Mouse (Mus musculus) forebrain, postnatal 0 days (tissue): ENCODE measurements around the gene Hand1. TPM values are rescaled to one million over a fixed set of nuclear protein-coding genes. Genes with fewer than 3 reads are reported as not detected.

ENCODE experiments used
- ATAC-seq: fragments of 200-750 bp; cut with Nextera tagmentation; 2 replicates; pipeline ENCODE4 v1.8.0; 2017; ENCODE audit warnings: mild to moderate bottlenecking, moderate library complexity
- DNase-seq: peaks from one replicate; pipeline ENCODE4 v3.0.0-alpha.2; 2015
- H3K27ac ChIP-seq: fragments of 300-500 bp; sonication (generic); 2 replicates; pipeline ENCODE4 v1.5.1; 2014; ENCODE audit warnings: low read depth, mild to moderate bottlenecking, antibody characterized with exemption, low read length, moderate library complexity, mixed read lengths
- H3K27me3 ChIP-seq: fragments of 300-500 bp; sonication (generic); 2 replicates; pipeline ENCODE4 v1.6.1; 2014; ENCODE audit warnings: mild to moderate bottlenecking, low read length, mixed read lengths; ENCODE audit not compliant: insufficient read depth
- H3K36me3 ChIP-seq: fragments of 300-500 bp; sonication (generic); 2 replicates; pipeline ENCODE4 v1.6.1; 2014; ENCODE audit warnings: mild to moderate bottlenecking, moderate library complexity; ENCODE audit not compliant: insufficient read depth
- H3K4me1 ChIP-seq: fragments of 300-500 bp; sonication (generic); 2 replicates; pipeline ENCODE4 v1.6.1; 2014; ENCODE audit warnings: antibody characterized with exemption; ENCODE audit not compliant: insufficient read depth
- H3K4me2 ChIP-seq: fragments of 300-500 bp; sonication (generic); 2 replicates; pipeline ENCODE4 v1.6.1; 2014; ENCODE audit warnings: low read depth, mild to moderate bottlenecking, moderate library complexity
- H3K4me3 ChIP-seq: fragments of 300-500 bp; sonication (generic); 2 replicates; pipeline ENCODE4 v1.5.1; 2014; ENCODE audit warnings: low read depth, low read length, mixed read lengths
- H3K9ac ChIP-seq: fragments of 300-500 bp; sonication (generic); 2 replicates; pipeline ENCODE4 v1.6.1; 2014; ENCODE audit warnings: mild to moderate bottlenecking
- H3K9me3 ChIP-seq: fragments of 300-500 bp; sonication (generic); 2 replicates; pipeline ENCODE4 v1.6.1; 2016; ENCODE audit warnings: low read length
- CTCF ChIP-seq: sonication (generic); IDR thresholded peaks from 2 replicates; pipeline ENCODE4 v1.5.1; 2016; ENCODE audit warnings: antibody characterized with exemption, control low read depth, low read depth
- WGBS: fragments of 180-500 bp; shearing (Covaris S2); extraction: QIAGEN DNeasy Blood & Tissue Kit; methylation state at CpG from one replicate; pipeline ENCODE4 v1.1.7; 2014; 5-methylcytosine and 5-hydroxymethylcytosine counted together
- polyA plus RNA-seq: library from polyadenylated mRNA; unstranded; fragments of >200 nt; fragmentation: Nextera tagmentation; extraction: Ambion mirVana; gene quantifications from 2 replicates; pipeline ENCODE4 v1.2.1, GENCODE M21; 2015
- total RNA-seq: library from RNA; depleted of rRNA; stranded (reverse); fragments of >200 nt; gene quantifications from 2 replicates; pipeline ENCODE4 v1.2.3, GENCODE M21; 2014

Gene Hand1
- total and polyA plus RNA-seq, 2 experiments from 2014 or later = not detected

DNA sequence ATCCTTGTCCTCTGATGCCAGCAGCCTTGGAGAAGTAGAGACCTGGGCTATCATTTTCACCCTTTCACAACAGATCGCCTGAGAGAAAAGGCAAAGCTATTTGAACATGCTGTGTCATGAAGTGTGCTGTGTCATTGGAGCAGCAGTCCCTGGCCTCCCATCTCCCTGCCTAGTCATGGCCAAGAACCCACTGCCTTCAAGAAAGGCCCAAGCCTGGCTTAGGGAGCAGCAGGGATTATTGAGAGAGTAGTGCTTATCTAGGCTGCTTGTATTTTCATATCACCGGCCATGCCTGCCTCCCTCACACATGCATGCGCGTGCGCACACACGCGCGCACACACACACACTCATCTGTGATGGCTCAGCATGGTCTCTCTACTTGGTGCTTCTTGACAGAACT lies 20.4 kb downstream of the Hand1 start:
- Histone ChIP-seq H3K36me3 (peaks cover 38% of the 10 kb centered on the region), H3K27me3 (no peaks in the 10 kb centered on the region), H3K4me1 (no peaks in the 10 kb centered on the region), H3K9me3 (no peaks in the 10 kb centered on the region), H3K9ac (no peak overlapping the region), H3K4me3 (no peak overlapping the region), H3K27ac (no peak overlapping the region), H3K4me2 (no peak overlapping the region)
- WGBS = 96% methylated on average over 8 of the region's 8 CpGs
- ATAC-seq (no peak), DNase-seq (no peak)
- TF ChIP-seq CTCF = no peak

DNA sequence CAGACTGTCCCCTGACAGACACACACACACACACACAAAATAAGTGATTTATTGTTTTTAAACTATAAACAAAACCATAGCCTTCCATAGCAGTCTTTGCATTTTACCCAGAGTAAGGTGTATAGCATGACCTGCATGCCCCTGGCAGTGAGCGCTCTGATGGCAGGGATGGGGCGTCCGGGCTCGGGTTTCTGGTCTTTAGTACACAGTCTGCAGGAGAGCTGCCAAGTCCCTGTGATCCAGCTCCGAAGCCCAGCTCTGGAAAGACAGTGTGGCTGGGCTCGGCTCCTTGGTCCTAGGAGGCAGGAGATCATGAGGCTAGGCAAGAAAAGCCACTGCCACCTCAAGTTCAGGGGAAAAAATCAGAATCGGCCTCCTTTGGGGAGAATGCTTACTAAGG lies 21.6 kb downstream of the Hand1 start:
- ATAC-seq = no peak
- WGBS = 87% methylated on average over 7 of the region's 7 CpGs

DNA sequence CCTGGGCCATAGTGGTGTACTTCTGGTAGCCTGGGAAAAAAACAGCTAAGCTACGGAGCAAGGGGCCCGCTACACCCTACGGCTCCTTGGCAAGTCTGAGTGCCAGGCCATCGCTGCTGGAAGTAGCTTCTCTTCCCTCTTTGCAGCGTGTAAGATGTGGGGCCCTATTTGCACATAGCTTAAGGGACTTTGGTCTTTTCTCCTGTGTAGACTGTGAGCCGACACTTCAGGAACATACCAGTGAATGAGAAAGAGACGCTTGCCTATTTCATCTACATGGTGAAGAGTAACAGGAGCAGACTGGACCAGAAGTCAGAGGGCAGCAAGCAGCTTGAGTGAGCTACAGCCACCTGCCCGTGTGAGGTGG lies 22.9 kb downstream of the Hand1 start:
- 89% methylated on average over 8 of the region's 8 CpGs for WGBS
- DNase-seq = no peak
- Histone ChIP-seq H3K36me3 (peaks cover 38% of the 10 kb centered on the region), H3K4me3 (no peak overlapping the region), H3K4me2 (no peak overlapping the region), H3K9me3 (no peaks in the 10 kb centered on the region), H3K9ac (no peak overlapping the region), H3K27me3 (no peaks in the 10 kb centered on the region), H3K4me1 (no peaks in the 10 kb centered on the region), H3K27ac (no peak overlapping the region)
- TF ChIP-seq CTCF = no peak
- ATAC-seq = no peak

More for the DNA sequence above, 21.6 kb downstream of the Hand1 start:
- Histone ChIP-seq H3K4me3 (no peak overlapping the region), H3K9ac (no peak overlapping the region), H3K4me2 (no peak overlapping the region), H3K4me1 (no peaks in the 10 kb centered on the region), H3K36me3 (peaks cover 38% of the 10 kb centered on the region), H3K27ac (no peak overlapping the region), H3K27me3 (no peaks in the 10 kb centered on the region), H3K9me3 (no peaks in the 10 kb centered on the region)
- no peak for DNase-seq
- TF ChIP-seq CTCF = no peak

DNA sequence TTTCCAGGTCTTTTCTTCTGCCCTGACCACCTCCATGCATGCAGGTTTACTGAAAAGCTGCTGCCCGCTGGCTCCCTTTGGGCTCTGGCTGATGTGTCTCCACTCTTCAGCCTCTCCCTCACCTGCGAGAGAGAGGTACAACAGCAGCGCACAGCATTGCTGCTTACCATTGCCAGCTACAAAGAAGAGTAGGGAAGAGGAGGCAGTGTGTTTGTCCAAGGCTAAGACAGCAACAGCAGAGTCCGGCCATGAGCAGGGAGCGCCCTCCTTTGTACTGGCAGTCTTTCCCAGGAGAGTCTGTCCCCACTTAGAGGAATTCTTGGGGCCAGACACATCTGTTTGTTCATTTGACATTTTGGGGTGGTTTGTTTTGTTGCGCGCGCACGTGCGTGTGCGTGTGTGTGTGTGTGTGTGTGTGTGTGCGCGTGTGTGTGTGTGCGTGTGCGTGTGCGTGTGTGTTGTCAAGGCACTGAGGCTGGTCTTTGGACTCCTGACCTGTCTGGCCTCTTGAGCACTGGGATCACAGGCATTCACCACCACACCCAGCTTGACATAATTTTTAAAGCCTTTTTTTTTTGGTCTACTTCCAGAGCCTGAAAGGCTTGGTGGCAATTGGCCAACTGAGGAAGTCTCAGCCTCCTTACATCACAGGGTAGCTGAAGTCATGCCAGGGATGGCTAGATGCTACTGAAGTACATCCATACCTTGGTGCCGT lies 23.4 kb downstream of the Hand1 start:
- 93% methylated on average over 17 of the region's 17 CpGs for WGBS
- Histone ChIP-seq H3K4me1 (no peaks in the 10 kb centered on the region), H3K27me3 (no peaks in the 10 kb centered on the region), H3K27ac (no peak overlapping the region), H3K9me3 (no peaks in the 10 kb centered on the region), H3K36me3 (peaks cover 38% of the 10 kb centered on the region), H3K4me3 (no peak overlapping the region), H3K4me2 (no peak overlapping the region), H3K9ac (no peak overlapping the region)
- no peak for TF ChIP-seq CTCF
- ATAC-seq = no peak
- DNase-seq = no peak

DNA sequence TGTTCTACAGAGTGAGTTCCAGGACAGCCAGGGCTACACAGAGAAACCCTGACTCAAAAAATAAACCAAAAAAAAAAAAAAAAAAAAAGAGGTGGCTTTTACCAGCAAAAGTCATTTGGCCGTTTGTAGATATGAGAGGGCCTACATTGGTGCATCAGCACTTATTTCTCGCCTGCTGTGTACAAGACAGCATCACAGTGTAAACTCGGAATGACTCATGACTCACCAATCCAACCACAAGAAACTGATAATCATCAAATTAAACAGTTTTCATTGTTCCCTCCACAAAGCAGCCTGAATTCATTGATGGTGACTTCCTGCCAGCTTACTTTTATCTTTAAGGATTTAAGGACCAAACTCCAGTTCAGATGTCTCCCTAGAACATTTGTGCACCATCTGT lies 27.6 kb downstream of the Hand1 start:
- H3K9ac ChIP-seq = no peak overlapping the region
- no peak for ATAC-seq
- no peaks in the 10 kb centered on the region for H3K9me3 ChIP-seq
- peaks cover 23% of the 10 kb centered on the region for H3K36me3 ChIP-seq
- no peak for DNase-seq
- H3K27ac ChIP-seq = no peak overlapping the region
- peaks cover 9% of the 10 kb centered on the region for H3K4me1 ChIP-seq
- no peak for TF ChIP-seq CTCF
- no peak overlapping the region for H3K4me2 ChIP-seq
- 71% methylated on average over 3 of the region's 3 CpGs for WGBS
- H3K27me3 ChIP-seq = no peaks in the 10 kb centered on the region
- no peak overlapping the region for H3K4me3 ChIP-seq

DNA sequence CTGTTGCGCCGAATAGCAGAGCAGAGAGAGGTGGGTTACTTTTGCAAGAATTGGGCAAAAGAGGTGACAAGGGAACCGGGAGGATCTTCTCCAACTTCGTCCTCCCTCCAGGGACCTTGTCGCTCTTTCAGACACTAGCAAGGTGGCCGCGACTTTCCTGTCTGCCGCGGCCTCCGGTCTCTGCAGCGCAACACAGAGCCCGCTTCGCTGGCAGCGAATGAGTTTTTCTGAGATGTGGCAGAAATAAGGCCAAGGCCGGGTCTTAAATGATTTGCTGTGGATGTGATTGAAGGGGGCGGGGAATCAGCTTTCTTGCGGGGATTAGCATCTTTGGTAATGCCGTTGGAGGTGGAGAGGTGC lies 30.1 kb downstream of the Hand1 start:
- Histone ChIP-seq H3K4me2 (peak overlapping the region; percentile 97), H3K27ac (no peak overlapping the region), H3K27me3 (no peaks in the 10 kb centered on the region), H3K36me3 (peaks cover 2% of the 10 kb centered on the region; the same call in 1 of the 2 replicates), H3K9ac (peak overlapping the region; percentile 74), H3K4me3 (peak overlapping the region; percentile 95), H3K4me1 (peaks cover 9% of the 10 kb centered on the region), H3K9me3 (no peaks in the 10 kb centered on the region)
- no peak for ATAC-seq
- WGBS = 1% methylated on average over 18 of the region's 18 CpGs
- DNase-seq = peak; percentile 48
- no peak for TF ChIP-seq CTCF

DNA sequence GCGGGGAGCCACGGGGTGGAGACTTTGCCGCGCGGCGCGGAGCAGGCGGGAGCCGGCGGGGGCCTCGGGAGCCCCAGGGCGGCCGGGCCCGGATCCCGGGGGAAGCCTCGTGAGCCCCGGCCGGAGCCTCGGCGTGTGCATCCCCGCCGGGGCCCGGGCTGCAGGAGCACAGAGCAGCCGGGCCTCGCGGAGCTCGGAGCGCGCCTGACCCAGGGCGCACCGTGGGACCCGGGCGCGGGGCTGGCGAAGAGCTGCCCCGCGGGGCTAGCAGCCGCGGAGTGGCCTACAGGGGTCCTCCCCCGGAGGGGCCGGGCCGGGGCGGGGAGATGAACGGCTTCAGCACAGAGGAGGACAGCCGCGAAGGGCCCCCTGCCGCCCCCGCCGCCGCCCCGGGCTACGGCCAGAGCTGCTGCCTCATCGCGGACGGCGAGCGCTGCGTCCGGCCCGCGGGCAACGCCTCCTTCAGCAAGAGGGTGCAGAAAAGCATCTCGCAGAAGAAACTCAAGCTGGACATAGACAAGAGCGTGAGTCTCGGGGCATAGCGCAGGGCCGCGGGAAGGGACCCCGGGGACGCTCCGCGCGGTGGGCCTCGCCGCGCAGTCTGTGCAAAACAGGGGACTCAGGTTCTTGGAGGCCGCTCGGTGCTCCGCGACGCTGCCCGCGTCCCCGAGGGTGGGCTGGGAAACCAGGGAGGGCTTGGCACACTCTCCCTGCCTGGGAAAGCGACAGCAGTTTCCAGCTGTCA lies 30.7 kb downstream of the Hand1 start:
- under 1% methylated on average over 83 of the region's 85 CpGs for WGBS
- H3K36me3 ChIP-seq = no peaks in the 10 kb centered on the region; the same call in 1 of the 2 replicates
- DNase-seq = peak; percentile 39

More for the DNA sequence above, 30.7 kb downstream of the Hand1 start:
- peak overlapping the region; percentile 95 for H3K4me3 ChIP-seq
- no peak; the same call in 1 of the 2 replicates for ATAC-seq
- peak overlapping the region; percentile 97 for H3K4me2 ChIP-seq
- no peaks in the 10 kb centered on the region for H3K9me3 ChIP-seq
- peak overlapping the region; percentile 74 for H3K9ac ChIP-seq
- H3K4me1 ChIP-seq = peaks cover 9% of the 10 kb centered on the region
- H3K27ac ChIP-seq = peak overlapping the region; percentile 35; the same call in 1 of the 2 replicates
- TF ChIP-seq CTCF = no peak
- no peaks in the 10 kb centered on the region for H3K27me3 ChIP-seq
